Mouse (Mus musculus): ENCODE measurements at regions not wholly inside any gene's neighbourhood (a gene's known extent, or its start where the extent isn't known, plus 50 kb on each side); places are given as distances from the start of the nearest gene placed in this dataset.
"Not testable (repeated sequence)": the region's sequence is repeated elsewhere in the genome, so short reads cannot be mapped to it uniquely, and the experiment has no call there.

- DNase-seq (ENCODE audit: low spot score): no peak
- intact Hi-C loops (cut with DNase I): no loop called here
Observed at GRCm38 (mm10) chr4:7961521-7962172, 277.2 kb downstream of the Car8 start.

- intact Hi-C loops (cut with DNase I): no loop called here
- DNase-seq (ENCODE audit: low spot score): no peak
Observed at GRCm38 (mm10) chr4:7960335-7960734, 278.5 kb downstream of the Car8 start.

GRCm38 (mm10) chr4:7948020-7948419 is 290.8 kb downstream of the Car8 start:
- DNase-seq (ENCODE audit: low spot score): no peak
- intact Hi-C loops (cut with DNase I): no loop called here

GRCm38 (mm10) chr4:7921503-7921902 is 317.3 kb downstream of the Car8 start:
- no peak for DNase-seq (ENCODE audit: low spot score)

GRCm38 (mm10) chr4:7913191-7913590 is 325.6 kb downstream of the Car8 start:
- no peak for DNase-seq (ENCODE audit: low spot score)
- intact Hi-C loops (cut with DNase I): no loop called here

More at GRCm38 (mm10) chr4:7921503-7921902, 317.3 kb downstream of the Car8 start:
- intact Hi-C loops (cut with DNase I): no loop called here

- no peak for DNase-seq (ENCODE audit: low spot score)
- intact Hi-C loops (cut with DNase I): no loop called here
Observed at GRCm38 (mm10) chr4:7912675-7913074, 326.2 kb downstream of the Car8 start.

GRCm38 (mm10) chr4:7903130-7903529 is 335.7 kb downstream of the Car8 start:
- intact Hi-C loops (cut with DNase I): no loop called here
- DNase-seq (ENCODE audit: low spot score): no peak

- intact Hi-C loops (cut with DNase I): no loop called here
- DNase-seq (ENCODE audit: low spot score): no peak
Observed at GRCm38 (mm10) chr4:7894914-7895313, 343.9 kb downstream of the Car8 start.

GRCm38 (mm10) chr4:7891128-7891527 is 347.7 kb downstream of the Car8 start:
- no peak for DNase-seq (ENCODE audit: low spot score)
- intact Hi-C loops (cut with DNase I): no loop called here

GRCm38 (mm10) chr4:7854518-7854917 is 384.3 kb downstream of the Car8 start:
- no peak for DNase-seq (ENCODE audit: low spot score)
- intact Hi-C loops (cut with DNase I): loop anchor here (10.0 kb wide), 2 partner anchors 950 to 1050 kb away; no protein-coding TSS in a partner anchor

GRCm38 (mm10) chr4:7853121-7853782 is 385.6 kb downstream of the Car8 start:
- DNase-seq (ENCODE audit: low spot score): no peak
- intact Hi-C loops (cut with DNase I): loop anchor here (2.0 to 10.0 kb wide), 4 partner anchors 948 to 1292 kb away; no protein-coding TSS in a partner anchor

GRCm38 (mm10) chr4:7852006-7852615 is 386.7 kb downstream of the Car8 start:
- intact Hi-C loops (cut with DNase I): loop anchor here (2.0 to 10.0 kb wide), 4 partner anchors 947 to 1291 kb away; no protein-coding TSS in a partner anchor
- DNase-seq (ENCODE audit: low spot score): no peak

- no peak for DNase-seq (ENCODE audit: low spot score)
- intact Hi-C loops (cut with DNase I): no loop called here
Observed at GRCm38 (mm10) chr4:7847411-7847810, 391.4 kb downstream of the Car8 start.

- no peak for DNase-seq (ENCODE audit: low spot score)
- intact Hi-C loops (cut with DNase I): loop anchor here (2.0 kb wide), 1 partner anchor 16 kb away; no protein-coding TSS in a partner anchor
Observed at GRCm38 (mm10) chr4:7829126-7829525, 409.7 kb downstream of the Car8 start.

- DNase-seq (ENCODE audit: low spot score): no peak
- intact Hi-C loops (cut with DNase I): no loop called here
Observed at GRCm38 (mm10) chr4:7819847-7820246, 419.0 kb downstream of the Car8 start.

GRCm38 (mm10) chr4:7777761-7778160 is 461.1 kb downstream of the Car8 start:
- intact Hi-C loops (cut with DNase I); DNase-seq (ENCODE audit: low spot score): not testable (repeated sequence)

GRCm38 (mm10) chr4:7755473-7755872 is 483.4 kb downstream of the Car8 start:
- intact Hi-C loops (cut with DNase I): no loop called here
- DNase-seq (ENCODE audit: low spot score): no peak

- DNase-seq (ENCODE audit: low spot score): no peak
- intact Hi-C loops (cut with DNase I): no loop called here
Observed at GRCm38 (mm10) chr4:7753931-7754330, 484.9 kb downstream of the Car8 start.

GRCm38 (mm10) chr4:7751208-7751607 is 487.6 kb downstream of the Car8 start:
- DNase-seq (ENCODE audit: low spot score): no peak

GRCm38 (mm10) chr4:7722893-7723292 is 515.9 kb downstream of the Car8 start:
- intact Hi-C loops (cut with DNase I): no loop called here
- no peak for DNase-seq (ENCODE audit: low spot score)

More at GRCm38 (mm10) chr4:7751208-7751607, 487.6 kb downstream of the Car8 start:
- intact Hi-C loops (cut with DNase I): no loop called here

- no peak for DNase-seq (ENCODE audit: low spot score)
- intact Hi-C loops (cut with DNase I): no loop called here
Observed at GRCm38 (mm10) chr4:7688516-7688915, 550.3 kb downstream of the Car8 start.

Data from heart, postnatal 25 days (tissue).